Mouse (Mus musculus) spleen, adult 18-20 months (tissue): ENCODE data around the gene Prkcd.

Experiments
- DNase-seq, 2 experiments: peaks; one replicate each; pipeline ENCODE4 v3.0.0; 2022; ENCODE audit warnings: mixed read lengths in 2 of 2

The Prkcd gene

DNA sequence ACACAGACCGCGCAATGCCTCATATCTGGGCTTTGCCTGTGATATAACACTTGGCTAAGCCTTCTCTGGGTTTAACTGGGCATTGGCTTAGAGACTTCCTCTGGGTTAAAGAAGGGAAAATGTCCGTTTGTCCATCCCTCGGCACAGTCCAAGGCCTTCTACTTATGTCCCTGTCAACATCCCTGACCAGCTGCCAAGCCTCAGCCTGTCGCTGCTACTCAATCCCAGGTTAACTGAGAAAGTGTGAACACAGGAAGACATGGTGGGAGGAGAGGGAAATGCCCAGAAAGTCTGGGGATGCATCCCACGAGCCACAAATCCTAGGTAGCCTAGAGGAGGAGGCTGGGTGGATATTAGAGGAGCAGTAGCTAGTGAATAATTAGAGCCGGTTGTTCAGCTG is 7.7 kb upstream of the Prkcd start:
- no peak for DNase-seq

DNA sequence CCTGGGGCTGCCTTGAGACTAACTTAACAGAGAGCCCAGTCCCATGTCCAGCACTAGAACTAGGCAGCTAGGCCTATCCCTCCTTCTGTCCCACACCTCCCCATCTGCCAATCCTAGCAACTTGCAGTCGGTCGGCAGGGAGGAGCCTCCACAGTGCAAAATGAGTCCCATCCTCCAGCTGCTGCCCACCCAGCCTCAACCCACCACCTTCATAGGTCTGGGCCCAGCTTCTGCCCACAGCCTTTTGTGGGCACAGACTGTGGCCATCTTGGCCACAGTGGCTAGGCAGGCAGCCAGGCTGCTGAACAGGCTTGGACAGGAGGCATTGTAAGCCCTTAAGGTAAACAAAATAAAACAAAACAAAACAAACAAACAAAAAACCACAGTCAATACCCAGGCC is 5.8 kb upstream of the Prkcd start:
- no peak for DNase-seq

DNA sequence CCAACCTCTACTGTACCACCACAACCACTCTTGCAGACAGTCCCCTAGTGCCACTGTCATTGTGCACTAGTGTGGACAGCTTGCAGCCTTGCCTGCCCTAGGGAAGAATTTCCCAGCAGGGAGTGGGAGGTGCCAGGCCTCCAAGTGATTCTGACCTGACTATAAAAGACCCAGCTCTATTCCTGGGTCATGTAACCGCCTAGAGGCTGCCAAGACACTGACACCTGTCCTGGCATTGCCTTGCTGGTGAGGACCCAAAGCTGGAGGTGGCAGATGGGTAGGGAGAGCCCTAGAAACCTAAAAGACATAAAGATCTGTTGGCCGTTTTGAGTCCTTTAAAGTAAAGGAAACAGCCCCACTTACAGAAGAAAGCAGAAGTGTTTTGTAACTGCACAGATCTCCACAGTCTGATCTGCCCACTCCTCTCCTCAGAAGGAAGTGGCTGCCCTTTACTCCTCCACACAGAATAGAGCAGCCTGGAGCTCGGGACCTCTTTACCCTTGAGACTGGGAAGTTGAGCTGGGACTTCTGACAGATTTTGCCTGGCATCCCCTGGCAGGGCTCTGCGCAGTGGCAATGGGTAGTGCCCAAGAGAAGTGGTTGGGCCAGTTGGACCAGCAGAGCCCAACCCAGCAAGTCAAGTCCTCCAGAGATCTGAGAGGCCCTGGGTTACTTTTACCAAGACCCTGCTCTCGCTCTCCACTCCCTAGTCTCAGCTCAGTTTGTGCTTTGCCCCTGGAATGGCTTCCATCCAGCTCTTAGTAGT is 5.0 kb upstream of the Prkcd start:
- no peak for DNase-seq

DNA sequence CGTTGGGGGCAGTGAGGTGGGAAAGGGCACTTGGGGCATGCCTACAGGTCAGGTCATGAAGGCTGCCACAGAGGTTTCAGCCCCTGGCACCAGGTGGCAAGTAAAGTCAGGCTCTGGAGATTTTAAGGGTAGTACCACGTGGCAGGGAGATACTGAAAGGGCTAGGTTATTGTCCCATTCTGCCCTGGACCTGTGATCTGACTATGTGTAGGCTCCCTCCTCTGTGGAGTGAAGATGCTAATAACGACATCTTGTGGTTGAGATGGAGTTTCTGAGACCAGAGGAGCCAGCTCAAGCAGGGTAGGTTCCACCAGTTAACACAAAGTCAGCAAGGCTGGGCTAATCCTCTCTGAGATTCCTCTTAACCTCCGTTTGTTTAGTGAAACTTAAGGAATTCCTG is 3.8 kb upstream of the Prkcd start:
- DNase-seq: no peak

DNA sequence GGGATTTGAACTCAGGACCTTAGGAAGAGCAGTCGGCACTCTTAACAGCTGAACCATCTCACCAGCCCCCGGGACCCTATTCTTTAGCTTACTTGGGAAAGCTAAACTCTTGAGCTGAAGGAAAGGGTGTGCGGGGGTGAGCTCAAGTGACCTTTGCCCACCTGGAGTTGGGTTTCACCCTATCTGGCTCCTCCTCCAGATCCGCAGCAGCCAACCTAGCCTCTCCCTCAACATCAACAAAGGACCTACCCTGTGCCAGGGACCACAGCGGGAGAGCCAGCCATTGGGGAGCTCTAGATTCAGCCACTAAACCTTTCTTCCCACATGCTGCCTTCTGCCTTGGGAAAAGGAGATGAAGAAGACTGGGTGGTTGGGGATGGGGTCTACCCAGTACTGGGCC is 2.2 kb upstream of the Prkcd start:
- DNase-seq: no peak

DNA sequence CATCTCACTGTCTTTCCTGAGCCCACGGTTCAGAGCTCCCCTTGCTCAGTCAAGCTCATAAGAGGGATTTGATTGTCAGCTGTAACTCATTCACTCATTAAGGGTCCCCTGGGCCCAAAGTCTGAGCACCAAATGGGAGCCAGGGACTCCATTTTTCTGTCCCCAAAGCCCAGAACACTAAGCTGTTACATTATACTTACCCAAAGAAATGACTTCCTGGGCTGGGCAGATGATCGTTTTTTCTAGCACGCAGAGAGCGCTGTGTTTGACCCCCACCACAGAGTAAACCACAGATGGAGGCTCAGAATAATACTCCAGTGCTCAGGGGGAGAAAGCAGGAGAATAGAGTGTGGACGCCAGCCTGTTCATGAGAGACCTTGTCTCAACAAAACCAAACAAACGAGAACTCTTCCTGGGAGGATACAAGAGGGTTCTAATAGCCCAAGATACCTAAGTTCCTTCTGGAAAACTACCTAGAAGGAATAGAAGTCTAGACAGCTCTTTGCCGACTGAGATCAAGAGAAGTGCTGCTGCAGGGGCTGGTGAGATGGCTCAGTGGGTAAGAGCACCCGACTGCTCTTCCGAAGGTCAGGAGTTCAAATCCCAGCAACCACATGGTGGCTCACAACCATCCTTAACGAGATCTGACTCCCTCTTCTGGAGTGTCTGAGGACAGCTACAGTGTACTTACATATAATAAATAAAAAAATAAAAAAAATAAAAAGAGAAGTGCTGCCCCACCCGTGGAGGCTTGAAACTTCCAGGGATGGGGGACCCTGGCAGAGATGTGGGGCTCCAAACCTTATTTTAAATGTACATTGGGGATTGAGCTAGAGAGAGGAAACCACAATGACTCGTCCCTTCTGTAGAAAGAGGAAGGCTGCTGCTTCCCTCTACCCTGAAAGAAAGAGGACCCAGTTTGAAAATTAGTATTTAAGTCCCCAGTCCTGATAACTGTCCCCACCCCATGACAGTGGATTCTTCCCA is 1.0 kb upstream of the Prkcd start:
- no peak for DNase-seq

DNA sequence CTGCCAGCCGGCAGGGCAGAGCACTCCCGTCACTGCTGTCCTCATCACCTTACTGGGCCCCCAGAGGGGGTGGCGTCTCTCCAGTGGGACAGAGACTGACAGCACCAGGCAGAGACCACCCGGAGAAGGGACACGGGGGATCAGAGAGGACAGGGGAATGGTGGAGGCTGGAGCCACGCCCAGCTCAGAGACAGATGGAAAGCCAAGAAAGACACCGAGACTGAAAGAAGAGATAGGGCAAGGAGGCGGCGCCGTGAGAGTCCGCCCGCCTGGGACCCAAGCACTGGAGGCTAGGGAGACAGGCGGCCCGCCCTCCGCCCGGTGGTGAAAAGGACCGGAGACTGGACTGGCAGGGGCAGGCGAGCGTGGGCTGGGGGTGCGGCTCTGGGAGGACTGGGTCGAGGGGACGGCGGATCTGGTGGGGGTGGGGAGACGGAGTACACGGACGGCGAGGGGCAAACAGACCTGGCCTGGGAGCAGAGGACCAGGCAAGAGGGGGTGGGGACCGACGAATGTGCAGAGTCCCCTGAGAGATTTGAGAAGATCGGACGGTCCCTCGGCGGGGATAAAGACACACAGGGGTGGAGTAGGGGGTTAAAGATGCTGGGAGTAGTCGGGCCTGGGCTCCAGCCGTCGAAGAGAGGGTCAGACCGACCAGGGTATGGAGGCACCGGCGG is 741 bp downstream of the Prkcd start:
- peak; percentile 45 to 61 for DNase-seq

DNA sequence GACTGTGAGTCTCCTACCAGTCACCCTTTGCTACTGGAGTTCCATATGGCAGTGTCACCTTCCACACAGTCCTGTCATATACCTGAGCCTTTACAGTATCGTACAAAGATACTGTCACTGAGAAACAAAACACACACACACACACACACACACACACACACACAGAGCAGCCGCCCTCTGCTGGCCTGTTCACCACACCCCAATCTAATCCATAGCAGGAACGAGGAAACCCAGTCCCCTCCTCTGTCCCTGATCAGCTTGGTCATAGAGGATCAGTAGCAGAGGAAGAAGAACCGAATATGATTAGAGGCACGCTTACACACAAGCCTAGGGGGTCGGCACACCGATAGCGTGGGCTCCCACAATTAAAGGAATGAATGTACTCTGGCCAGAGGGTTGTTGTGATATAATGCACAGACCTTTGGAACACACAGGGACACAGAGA is 1.7 kb downstream of the Prkcd start:
- no peak for DNase-seq

DNA sequence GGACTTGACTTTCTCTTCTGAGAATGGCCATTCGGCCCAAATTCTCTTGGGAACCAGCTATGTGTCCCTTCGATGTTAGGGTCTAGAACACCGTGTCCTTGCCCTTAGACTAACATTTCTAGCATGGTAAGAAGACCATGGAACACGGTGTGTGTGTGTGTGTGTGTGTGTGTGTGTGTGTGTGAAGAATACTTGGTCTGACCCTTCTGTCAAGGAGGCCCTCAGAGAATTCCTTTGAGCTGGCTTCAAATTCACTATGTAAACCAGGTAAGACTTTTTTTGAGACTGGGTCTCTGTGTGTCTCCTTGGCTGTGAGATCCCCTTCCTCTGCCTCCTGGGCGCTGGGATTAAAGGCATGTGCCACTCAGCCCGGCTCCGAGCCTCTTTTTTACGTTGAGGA is 3.5 kb downstream of the Prkcd start:
- no peak for DNase-seq

DNA sequence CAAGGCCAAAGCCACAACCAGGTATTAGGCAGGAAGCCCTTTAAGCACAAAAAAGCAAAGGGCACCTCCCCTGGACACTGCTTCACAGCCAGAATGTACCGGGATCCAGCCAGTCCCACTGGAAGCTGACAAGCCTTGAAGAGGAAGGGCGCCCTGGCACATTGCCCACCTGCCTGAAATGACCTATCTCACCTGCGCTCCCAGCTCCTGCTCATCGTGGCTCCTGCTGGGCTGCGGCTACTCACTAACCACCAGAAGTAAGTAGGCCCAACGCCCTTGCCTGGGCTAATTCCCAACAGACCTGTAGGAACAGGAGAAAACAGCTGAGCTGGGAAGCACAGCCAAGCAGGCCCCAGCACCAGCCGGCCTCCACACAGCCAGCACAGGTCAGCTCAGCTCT is 3.9 kb downstream of the Prkcd start:
- DNase-seq: no peak

DNA sequence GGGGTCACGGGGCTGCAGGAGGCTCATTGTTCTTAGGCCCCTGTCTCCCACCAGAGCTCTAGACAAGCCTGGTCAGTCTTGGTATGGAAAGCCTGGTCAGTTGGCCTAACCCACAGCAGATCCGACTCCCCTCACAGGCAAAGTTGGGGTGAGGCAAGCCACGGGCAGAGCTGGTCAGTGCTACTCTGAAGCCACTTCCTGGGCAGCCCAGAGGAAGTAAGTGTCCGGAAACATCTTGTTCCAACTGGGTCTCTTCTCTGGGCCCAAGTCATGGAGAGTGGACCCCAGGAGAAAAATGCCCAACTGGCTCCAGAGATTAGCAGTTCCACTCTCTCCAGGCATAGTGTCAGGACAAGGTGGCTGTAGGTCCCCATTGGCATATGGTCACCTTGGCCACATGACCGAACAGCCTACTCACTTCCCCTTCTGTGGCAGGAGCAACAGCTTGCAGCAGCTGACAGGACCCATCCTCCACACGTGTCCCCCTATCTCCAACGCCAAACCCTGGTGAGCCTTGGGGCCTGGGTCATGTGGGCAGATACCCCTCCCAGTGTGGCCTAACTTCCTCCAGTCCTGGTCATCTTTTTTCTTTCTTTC is 5.9 kb downstream of the Prkcd start:
- DNase-seq: no peak

DNA sequence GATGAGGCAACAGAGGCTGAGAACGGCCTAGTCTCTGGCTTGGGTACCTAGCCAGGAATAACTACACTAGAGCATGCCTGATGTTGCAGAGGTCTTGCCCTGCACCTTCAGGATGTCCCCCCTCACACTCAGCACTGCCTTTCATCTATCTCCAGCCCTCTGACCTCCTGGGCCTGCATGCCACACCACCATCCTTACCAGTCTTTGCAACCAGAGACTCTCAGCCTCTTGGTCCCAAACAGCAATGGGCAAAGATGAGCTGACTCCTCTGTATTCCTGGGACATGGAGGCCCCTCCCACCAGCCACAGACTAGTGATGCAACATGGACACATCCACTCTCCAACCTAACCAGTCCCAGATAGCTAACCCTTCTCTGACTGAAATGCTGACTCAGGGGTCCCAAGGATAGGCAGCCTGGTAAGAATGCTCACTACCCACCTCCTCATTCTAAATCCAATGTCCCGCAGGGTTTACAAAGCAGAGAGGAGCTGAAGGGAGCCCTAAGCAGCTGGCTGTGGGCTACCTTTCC is 7.2 kb downstream of the Prkcd start:
- DNase-seq: no peak

DNA sequence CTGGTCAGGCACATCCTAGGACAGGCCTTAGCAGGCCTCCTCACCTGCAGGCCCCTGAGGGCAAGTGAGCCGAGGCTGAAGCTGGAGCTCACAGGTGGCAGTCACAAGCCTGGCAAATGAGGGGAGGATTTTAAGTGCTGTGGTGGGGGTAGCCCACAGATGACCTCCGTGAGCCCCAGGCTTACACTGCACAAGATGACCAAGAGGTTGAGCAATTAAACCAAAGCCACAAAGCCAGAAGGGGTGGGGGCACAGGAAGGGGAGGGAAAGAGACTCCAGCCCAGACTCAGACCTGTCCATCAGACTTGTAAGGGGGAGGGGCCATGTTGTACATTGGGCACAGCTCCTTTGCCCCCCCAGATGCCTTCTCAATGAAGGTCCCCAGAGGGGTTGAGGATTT is 9.3 kb downstream of the Prkcd start:
- no peak for DNase-seq

DNA sequence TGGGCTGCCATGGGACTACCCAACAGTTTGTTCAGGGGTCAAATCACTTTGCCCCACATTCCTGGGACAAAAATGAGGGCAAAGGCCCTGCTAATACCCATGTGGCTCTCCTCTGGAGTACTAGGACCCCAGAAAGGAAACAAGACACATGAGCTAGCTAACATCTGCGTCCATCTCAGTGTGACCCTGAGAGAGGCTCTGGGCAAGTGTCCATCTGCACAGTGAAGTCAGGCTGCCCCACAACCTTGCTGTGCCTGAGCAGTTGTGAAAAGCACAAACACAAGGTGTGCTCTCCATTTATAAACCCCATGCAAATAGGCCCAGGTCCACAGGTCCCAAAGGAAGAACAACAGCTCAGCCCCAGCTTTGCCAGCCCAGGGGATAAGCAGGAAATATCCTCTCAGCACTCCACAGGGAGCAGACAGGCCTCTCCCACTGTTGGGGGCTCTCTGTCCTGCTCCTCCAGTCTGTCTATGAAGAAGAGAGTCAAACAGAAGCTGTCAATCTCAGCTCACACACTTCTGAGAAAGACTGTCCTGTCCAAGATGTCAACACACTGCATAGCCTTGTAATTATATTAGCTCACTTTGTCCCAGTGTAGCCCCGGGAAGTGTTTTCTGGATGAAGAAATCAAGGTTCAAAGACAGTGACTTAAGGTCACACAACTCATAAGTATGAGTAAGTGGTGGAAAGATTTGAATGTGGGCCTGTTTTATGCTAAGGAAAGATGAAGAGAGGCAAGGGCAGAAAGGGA is 12.9 kb downstream of the Prkcd start:
- no peak for DNase-seq

DNA sequence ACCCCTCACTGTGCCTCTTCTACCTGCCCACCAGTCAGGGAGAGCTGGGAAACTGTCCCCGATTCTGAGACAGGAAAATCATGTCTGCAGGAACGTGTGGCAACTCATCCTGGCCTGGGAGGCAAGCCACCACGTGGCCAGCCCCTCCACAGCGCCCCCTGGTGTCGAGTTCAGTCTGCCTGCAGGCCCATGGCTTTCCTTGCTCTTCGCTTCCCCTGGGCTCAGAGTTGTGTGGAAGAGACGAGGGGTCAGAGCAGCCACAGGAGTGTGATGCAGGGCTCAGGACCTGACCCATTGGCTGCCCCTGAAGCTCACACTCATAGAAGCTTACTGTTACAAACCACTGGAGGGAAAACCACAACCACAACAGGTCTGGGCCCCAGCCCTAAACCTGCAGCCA is 13.5 kb downstream of the Prkcd start:
- DNase-seq: peak; percentile 72 to 88

DNA sequence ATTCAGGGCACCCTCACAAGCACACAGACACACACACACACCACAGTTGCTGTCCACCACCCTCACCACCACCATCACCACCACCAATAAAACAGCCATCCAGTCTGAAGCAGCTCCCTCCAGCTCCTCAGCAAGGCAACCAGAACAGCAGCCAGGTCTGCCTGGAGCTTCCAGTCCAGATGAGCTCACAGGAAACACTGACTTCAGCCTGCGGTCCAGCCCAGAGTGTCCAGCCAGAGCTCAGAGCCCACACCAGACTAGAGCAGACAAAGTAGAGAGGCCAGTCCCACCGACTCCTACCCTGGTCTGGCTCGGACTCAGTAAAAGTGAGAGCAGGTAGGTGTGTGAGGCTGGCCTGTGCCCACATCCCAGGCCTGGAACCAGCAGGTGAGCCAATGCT is 15.1 kb downstream of the Prkcd start:
- no peak for DNase-seq

DNA sequence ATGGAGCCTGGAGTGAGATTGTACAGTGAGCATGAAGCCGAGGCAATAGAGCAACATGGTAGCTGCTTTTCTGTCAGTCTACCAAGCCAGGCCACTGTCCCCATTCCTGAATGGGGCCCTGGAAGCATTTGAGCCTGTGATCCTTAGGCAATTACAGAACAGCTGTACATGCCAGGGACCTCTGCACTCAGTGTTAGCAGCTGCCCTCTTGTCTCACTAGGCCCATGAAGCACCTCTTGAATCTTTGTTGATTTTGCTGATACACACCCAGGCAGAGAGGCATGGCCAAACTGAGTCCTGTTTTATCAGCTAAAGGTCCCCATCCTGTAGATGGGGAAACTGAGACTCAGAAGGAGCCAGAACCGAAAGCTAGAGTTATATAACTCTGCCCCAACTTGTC is 15.7 kb downstream of the Prkcd start:
- DNase-seq: no peak

DNA sequence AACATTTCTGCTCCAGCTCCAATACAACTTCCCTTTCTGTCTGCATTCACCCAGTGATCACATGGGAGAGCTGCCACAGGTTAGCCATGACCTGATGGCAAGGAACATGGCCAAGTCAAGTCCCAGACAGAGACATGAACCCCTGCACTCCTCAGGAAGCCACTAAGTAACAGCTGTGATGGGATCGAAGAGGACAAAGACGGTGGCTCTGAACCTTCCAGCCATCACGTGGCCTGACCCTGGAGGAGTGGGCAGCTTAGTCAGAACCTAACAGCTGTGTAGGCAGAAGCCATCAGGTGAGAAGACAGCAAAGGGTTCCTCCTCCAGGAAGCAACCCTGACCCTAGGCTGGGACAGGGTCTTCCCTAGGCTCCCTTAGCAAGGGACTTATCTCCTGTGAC is 16.5 kb downstream of the Prkcd start:
- no peak for DNase-seq

DNA sequence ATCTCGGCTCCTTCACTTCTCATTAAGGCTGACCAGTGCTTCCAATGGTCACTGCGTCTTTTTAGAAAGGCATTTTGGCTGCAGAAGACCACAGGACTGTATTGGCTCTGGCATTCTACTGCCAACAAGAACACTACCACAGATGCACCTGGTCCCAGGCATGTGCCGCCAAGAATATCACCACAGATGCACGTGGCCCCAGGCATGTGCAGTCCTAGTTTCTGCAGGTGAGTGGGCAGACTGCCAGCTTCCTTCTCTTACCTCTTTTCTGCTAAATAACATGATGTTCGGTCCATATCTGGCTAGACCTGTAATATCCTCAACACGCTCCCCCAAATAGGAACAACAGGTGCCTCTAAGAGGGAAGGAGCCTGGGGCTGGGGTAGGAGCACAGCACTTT is 17.8 kb downstream of the Prkcd start:
- DNase-seq: peak; percentile 49 to 58

DNA sequence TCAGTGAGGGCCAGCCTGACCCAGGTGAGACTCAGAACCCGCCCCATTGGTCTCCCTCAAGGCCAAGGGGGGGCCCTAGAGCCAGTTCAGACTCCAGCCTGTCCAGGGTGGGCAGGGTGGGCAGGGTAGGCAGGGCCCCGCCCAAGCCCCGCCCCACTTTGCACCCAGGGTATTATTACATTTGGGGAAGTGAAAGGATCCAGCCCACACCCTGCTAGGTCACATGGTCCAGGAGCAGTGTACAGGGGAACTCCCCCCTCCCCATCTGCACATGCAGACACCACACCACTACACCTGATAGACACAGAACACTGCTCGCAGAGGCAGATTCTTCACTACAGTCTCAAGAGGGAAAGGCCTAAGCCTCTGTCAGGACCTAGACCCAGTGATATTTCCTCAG is 18.3 kb downstream of the Prkcd start:
- DNase-seq: peak; percentile 61 to 76

DNA sequence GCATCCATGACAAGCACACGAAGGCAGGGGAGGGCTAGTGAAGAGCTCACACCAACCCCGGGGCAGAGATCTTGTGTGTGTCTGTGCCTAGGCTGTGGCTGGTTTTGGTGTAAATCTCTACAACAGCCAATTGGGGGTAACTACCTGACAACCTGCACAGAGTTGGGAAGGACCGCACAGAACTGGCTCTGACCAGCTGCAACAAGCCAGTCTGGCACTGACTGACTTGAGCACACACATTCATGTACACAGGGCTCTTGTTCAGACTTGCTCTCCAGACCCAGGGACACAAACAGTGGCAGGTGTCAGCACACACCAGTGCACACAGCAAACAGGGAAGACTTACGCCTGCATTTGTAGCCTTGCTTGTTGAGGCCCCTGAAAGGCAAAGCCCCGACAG is 19.2 kb downstream of the Prkcd start:
- no peak for DNase-seq

DNA sequence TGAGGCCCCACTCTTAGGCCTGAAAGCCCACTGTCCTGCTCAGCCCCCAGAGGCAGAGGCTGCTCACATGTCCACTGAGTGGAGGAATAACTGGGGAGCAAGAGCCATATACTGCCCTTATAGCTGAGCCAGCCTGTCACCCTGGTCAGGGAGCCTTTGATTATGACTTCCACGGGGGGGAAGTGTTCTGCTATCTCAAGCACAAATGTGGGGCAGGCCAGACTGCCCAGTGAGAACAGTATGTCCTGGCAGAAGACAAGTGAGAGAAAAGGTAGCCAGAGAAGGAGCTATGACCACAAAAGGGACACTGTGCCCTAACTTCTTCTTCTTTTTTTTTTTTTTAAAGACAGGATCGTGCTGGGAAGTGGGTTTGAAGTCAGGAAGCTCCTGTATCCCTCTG is 28.9 kb downstream of the Prkcd start:
- no peak for DNase-seq
